Mouse (Mus musculus): ENCODE measurements around the gene Bspry.

The Bspry gene

GRCm38 (mm10) chr4:62516079-62516478 lies 36.2 kb downstream of the Bspry start:
- no peak for DNase-seq (ENCODE audit: low spot score)

- no peak for DNase-seq (ENCODE audit: low spot score)
Measured at GRCm38 (mm10) chr4:62516579-62516978, 36.7 kb downstream of the Bspry start.

GRCm38 (mm10) chr4:62517046-62517445 lies 37.2 kb downstream of the Bspry start:
- DNase-seq (ENCODE audit: low spot score) = no peak

GRCm38 (mm10) chr4:62517538-62518415 lies 37.9 kb downstream of the Bspry start:
- DNase-seq (ENCODE audit: low spot score) = peak; percentile 60

GRCm38 (mm10) chr4:62518416-62519121 lies 38.7 kb downstream of the Bspry start:
- peak; percentile 90 for DNase-seq (ENCODE audit: low spot score)

- no peak for DNase-seq (ENCODE audit: low spot score)
Measured at GRCm38 (mm10) chr4:62519122-62519848, 39.4 kb downstream of the Bspry start.

- DNase-seq (ENCODE audit: low spot score) = peak; percentile 98
Measured at GRCm38 (mm10) chr4:62519849-62520233, 40.0 kb downstream of the Bspry start, which contains the start of gene Alad. Gene Alad (minus strand): TSS chr4:62519918.

- no peak for DNase-seq (ENCODE audit: low spot score)
Measured at GRCm38 (mm10) chr4:62520892-62521400, 41.1 kb downstream of the Bspry start.

GRCm38 (mm10) chr4:62524651-62525488 lies 45.0 kb downstream of the Bspry start, which contains the start of the genes Pole3 and 4933430I17Rik:
Gene Pole3 (minus strand): TSS chr4:62525068.
Gene 4933430I17Rik (plus strand): TSS chr4:62525369.
- peak; percentile 98 for DNase-seq (ENCODE audit: low spot score)

- DNase-seq (ENCODE audit: low spot score) = no peak
Measured at GRCm38 (mm10) chr4:62525489-62525811, 45.6 kb downstream of the Bspry start.

- no peak for DNase-seq (ENCODE audit: low spot score)
Measured at GRCm38 (mm10) chr4:62526256-62526655, 46.4 kb downstream of the Bspry start.

GRCm38 (mm10) chr4:62527655-62528054 lies 47.8 kb downstream of the Bspry start:
- DNase-seq (ENCODE audit: low spot score) = no peak

GRCm38 (mm10) chr4:62533729-62534128 lies 53.9 kb downstream of the Bspry start:
- DNase-seq (ENCODE audit: low spot score) = peak; percentile 75

GRCm38 (mm10) chr4:62541802-62542201 lies 61.9 kb downstream of the Bspry start:
- DNase-seq (ENCODE audit: low spot score) = no peak

GRCm38 (mm10) chr4:62543782-62544181 lies 63.9 kb downstream of the Bspry start:
- peak; percentile 18 for DNase-seq (ENCODE audit: low spot score)

- DNase-seq (ENCODE audit: low spot score) = no peak
Measured at GRCm38 (mm10) chr4:62544801-62545200, 64.9 kb downstream of the Bspry start.
